Mouse (Mus musculus) lung, postnatal 36 days (tissue): ENCODE measurements around the gene Map3k9.

ENCODE experiments used
- DNase-seq: peaks from one replicate; pipeline ENCODE4 v3.0.0; 2022; ENCODE audit warnings: mixed read lengths

Map3k9 gene

GRCm38 (mm10) chr12:81781105-81781909 lies at the start of gene Map3k9:
Map3k9 (minus strand) TSS chr12:81781175.
- peak; percentile 94 for DNase-seq

DNA sequence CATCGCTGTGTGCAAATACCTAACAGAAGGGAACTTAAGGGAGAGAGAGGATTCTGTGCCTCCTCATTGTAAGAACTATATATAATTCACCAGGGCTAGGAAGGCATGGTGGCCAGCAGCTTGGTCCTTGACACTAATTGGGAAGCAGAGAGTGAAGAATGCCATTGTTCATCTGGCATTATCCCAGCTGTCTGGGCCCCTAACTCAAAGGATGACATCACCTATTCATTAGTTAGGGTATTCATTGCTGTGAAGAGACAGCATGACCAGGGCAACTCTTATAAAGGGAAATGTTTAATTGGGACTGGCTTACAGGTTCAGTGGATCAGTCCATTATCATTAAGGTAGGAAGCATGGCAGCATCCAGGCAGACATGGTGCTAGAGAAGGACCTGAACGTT lies 47.4 kb upstream of the Map3k9 start:
- DNase-seq: no peak

DNA sequence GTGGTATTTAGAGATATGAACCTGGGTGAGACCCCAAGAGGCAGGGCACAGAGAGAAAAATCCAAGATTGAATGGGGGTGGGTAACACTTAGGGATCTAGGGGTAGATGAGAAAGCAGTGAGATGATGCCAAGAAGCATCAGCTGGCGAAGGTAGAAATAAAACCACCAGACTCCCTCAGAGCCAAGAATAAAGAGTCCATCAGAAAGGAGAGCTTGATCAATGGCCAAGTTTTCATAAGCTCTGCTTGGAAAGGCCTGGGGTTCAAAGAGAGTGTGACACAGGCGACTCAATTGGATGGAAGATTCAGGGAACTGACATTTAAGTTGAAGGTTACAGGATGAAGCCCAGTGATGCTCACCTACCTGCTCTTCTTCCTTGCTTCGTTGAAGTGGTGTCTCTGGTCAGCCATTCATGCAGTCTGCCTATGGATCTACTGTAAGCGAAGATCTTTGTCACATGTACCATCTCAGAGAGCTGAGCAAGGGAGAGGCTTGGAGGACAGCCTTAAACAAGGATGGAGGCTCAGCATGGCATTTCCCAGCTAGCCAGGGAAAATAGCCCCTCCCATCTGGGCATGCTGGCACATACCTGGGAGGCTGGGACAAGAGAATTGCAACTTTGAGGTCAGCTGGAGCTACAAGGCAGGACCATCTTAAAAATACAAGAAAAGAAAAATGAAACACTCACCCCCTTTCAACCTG lies 42.0 kb upstream of the Map3k9 start:
- DNase-seq: no peak

DNA sequence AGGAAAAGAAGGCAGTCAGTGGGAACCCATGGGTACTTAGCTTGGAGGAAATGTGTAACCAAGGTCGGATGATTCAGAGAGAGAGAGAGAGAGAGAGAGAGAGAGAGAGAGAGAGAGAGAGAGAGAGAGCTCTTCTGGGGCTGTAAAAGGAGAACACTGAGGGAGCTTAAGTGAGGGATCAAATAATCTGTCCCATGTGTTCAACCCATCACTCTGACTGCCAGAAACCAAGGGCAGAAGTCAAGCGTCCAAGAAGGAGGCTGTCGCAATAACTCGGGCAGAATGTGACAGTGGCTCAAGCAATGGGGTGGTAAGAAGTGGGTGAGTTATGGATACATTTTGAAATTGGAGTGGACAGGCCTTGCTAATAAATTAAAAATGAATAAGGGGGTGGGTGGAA lies 41.2 kb upstream of the Map3k9 start:
- peak; percentile 21 for DNase-seq

DNA sequence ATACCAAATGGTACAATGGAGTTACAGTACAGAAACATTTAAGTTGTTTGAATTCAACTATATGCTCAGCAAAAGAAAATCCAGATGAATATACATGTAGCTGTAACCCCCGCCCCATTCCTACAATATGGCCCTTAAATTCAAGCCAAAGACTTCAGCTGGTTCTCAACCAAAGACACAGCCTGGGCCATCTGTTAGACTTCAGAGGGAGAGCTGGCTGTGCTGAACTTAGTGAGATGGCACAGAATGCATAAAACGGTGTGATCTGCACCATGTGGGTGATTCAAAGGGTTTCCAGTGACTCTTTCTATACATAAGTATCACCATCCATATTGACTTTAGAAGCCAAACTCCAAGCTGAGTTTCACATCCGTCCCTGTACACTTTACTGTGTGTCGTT lies 39.7 kb upstream of the Map3k9 start:
- DNase-seq: no peak

GRCm38 (mm10) chr12:81817126-81817505 lies 36.1 kb upstream of the Map3k9 start:
- no peak for DNase-seq

DNA sequence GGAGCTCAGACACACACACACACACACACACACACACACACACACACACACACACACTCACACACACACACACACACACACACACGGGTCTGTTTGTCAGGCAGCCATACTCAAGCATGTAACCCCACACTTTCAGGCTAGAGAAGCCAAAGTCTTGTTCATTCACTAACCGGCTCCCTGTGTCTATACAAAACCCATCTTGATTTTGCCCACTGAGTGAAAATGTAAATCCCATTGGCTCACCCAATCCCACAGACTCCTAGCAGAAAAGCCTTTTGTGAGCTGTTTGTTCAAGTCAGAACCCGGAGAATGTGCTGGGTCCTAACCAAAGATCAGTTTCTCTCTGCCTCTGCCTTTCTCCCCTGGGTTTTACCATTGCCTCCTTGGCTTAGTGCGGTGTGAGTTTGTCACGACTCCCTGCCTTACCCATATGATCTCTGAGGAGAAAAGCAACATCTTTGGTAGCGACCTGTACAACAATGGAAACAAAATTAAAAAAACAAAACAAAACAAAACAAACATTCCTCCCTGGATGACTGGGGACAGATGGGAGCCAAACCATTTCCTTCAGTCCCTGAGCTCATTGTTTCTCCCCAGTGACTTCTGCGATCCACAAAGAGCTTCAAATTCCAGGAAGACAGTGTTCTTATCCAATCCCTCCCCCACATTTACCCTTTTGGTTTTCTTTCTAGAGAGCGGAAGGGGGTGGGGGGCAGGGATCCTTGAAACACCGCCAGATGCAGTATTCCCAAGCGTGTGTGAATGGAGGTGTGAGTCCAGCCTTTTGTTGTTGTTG lies 35.6 kb upstream of the Map3k9 start:
- no peak for DNase-seq

GRCm38 (mm10) chr12:81814742-81815141 lies 33.8 kb upstream of the Map3k9 start:
- no peak for DNase-seq

DNA sequence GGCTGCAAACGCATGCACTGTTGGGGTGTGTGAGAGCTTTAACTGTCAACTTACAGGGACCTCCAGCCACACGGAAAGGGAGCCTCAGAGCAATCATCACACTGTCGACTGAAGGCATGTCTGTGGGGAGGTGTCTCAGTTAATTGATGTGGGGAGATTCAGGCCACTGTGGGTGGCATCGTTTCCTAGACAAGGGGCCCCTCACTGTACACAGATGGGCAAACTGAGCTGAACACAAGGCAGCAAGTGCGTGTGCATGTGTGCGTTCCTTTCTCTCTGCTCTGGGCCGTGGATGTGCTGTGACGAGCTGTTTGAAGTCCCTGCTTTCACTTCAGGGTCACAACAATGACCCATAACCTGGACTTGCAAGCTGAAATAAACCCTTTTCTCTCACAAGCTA lies 29.4 kb upstream of the Map3k9 start:
- no peak for DNase-seq

GRCm38 (mm10) chr12:81808596-81808995 lies 27.6 kb upstream of the Map3k9 start:
- no peak for DNase-seq

DNA sequence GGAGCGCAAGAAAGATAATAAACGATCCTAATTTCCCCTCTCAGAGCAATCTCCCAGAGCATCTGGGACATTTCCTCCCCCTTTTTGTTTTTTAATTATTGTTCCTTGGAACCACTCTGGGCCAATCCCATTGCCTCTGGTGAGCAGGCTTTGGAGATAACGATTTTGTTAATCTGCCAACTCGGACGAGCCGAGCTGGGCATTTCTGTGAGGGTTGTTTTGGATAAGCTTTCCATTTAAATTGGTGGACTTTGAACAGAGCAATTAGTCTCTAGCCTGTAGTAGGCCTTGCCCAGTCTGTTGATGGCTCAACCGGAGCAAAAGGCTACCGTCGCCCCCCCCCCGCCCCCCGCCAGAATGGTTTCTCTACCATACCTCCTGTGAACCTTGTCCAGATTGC lies 27.0 kb upstream of the Map3k9 start:
- DNase-seq: peak; percentile 83

DNA sequence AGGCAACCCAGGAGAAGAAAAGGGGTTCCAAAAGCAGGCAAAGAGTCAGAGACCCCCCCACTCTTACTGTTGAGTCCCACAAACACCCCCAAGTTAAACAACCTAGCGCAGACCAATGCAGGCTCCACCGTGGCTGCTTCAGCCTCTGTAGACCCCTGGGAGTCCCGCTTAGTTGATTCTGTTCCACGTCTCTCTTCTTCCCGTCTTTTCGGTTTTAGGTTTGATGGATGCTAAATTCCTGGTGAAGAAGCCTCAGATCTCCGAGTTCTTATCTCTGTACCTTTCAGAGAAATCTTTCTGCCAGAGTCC lies 26.5 kb upstream of the Map3k9 start:
- no peak for DNase-seq

DNA sequence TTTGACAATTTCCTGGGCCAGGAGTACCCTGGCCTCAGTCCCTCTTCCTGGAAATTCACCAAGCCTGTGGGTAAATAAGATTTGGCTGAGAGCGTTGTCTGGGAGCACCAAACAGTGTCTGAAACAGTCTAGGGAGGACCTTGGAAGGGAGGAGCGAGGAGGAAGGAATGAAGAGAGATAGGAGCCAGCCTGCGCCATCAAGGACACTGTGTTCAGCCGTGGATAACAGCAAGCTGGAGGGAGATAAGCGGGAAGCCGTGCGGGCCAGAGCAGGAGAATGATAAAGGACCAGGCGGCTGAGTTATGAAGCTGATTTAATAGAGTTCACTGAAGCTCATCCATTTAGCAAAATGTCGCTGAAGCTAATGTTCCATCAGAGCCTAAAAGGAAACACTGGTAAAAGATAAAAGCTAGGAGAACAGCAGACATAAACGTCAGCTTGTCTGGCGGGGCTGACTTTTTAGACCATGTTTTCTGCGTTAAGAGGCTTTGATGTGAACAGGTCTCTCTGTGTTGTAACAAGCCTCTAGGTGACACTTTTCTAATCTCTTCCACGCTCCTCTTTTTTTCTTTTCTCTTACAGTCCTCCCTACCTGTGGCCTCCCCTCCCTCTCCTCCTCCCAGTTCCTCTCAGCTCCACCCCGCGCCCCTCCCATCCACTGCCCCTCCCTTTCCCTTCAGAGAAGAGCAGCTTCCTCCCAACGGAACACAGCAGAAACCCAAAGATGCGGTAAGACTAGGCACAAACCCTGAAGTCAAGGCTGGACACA lies 26.0 kb upstream of the Map3k9 start:
- peak; percentile 84 for DNase-seq

- DNase-seq: no peak
These were observed 25.1 kb upstream of the Map3k9 start for GRCm38 (mm10) chr12:81806114-81806513.

DNA sequence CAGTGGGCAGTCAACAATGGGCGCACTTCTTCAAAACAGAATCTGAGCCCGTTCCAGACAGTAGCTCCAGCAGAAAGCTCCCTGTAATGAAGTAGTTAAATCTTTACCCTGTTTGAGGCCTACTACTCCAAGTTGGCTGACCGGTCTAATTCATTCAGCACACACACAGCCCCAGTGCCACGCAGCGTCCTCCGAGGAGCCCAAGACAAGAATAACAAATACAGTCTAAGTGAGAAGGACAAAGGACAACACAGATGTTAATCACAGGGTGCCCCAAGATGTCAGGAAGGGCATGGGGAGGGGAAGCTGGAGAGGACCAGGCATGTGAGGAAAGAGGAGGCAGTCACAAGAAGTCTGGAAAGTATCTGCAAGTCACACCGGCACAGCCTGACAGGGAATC lies 22.8 kb upstream of the Map3k9 start:
- DNase-seq: peak; percentile 40

DNA sequence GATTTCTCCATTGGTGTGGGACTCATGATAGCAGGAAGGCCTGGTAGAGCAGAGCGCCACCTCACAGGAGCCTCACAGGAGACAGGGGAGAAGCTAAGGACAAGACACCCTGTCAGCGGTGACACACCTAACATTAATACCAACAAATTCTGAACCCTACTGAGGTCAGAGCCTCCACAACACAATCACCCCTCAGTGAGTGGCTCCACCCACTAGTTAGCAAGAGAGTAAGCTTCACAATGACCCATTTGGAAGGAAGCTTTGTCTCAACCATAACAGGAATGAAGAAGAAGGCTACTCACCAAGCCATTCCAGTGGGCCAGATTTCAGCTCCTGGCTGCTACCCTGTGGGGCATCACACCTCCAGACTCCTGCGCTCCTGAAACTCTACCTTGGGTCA lies 22.0 kb upstream of the Map3k9 start:
- DNase-seq: no peak

- DNase-seq: no peak
These were observed 20.2 kb upstream of the Map3k9 start for GRCm38 (mm10) chr12:81801134-81801533.

DNA sequence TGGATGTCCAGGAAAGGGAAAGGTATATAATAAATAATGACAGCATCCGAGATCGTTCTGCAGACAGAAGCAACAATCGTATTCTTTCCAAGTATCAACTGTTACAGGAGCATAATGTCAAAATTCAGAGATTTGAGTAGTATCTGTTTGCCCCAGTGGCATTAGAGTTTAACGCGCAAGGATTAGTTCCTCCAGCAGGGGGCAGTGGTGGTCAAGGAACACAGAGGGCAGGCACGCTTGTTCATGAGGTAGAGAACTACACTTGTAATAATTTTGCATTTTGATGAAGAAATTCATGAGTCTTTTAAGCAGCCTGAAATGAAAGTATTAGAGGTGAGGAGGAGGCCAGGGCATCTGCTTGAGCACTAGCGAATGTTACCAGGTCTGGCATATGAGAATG lies 15.6 kb upstream of the Map3k9 start:
- peak; percentile 90 for DNase-seq

DNA sequence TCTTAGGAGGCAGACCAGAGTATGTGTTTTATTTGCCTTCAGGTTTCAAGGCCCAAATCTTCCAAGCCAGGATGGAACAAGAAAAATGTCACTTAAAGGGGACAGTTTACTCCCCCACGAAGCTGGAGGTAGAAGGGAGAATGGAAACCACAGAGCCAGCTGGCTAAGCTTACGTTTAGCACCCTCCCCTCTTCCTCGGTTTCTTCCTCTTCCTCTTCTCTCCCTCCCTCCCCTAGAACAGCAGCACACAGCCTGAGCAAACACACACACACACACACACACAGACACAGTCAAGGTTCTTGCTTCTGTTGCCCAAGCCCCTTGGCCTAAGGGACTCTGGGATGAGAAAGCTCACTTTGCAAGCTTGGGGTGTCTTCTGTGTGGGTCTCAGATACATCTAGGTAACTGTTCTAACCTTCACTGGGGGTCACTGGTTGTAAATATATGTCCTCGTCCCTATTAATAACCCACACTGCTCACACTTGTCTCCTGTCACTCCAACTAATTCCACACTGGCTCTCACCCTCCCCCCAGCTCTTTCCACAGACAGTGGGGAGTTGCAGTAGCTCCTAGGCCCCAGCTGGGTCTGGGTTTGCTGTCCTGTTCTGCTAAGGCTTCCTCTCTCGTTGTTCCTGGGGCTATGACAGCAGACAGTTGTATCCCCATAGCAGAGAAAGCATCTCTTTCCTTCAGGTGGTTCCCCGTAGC lies 11.7 kb upstream of the Map3k9 start:
- no peak for DNase-seq

DNA sequence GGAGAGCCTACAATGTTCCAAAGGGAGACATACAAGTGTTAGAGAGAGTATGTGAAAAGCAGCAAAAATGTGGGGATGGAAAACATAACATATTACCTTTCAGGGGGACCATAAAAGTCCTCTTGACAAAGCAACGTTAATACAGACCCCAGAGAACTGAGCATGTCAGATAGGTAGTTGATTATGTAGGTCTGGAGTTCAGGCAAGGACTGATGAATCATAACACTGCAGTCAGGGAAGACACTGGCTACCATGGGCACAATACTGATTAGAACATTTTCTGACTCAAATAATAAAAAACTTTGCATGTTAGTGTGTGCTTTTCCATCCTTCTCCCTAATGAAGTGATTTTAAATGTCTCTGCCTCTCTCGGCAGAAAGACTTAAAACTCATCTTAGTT lies 8.5 kb upstream of the Map3k9 start:
- DNase-seq: no peak

- peak; percentile 98 for DNase-seq
These were observed 7.7 kb upstream of the Map3k9 start for GRCm38 (mm10) chr12:81788672-81789084.

- DNase-seq: no peak
These were observed 6.3 kb upstream of the Map3k9 start for GRCm38 (mm10) chr12:81787262-81787661.
